Mouse (Mus musculus): ENCODE data around the gene Rplp1. TPM values are rescaled to one million over a fixed set of nuclear protein-coding genes. Genes with fewer than 3 reads are reported as not detected.

The Rplp1 gene
- polyA plus RNA-seq, 1 experiment from 2014 or later, result 917 TPM

Other genes starting within 250 kb of the Rplp1 start
- 18.6 and 22.2 TPM in 2 replicates for gene Kif23, start 32.2 kb upstream of the Rplp1 start, polyA plus RNA-seq (2015; fragmentation: Nextera tagmentation; extraction: Ambion mirVana)
- 0.36 and 0.38 TPM in 2 replicates for gene Paqr5, start 112.3 kb upstream of the Rplp1 start, polyA plus RNA-seq (2015; fragmentation: Nextera tagmentation; extraction: Ambion mirVana)
- gene Glce, start 208.1 kb upstream of the Rplp1 start, polyA plus RNA-seq (2015; fragmentation: Nextera tagmentation; extraction: Ambion mirVana), result 17.7 and 18.1 TPM in 2 replicates